Mouse (Mus musculus) liver, adult 2 months (tissue): Measurements from ENCODE around the gene Cntn4.

Experiments
- CTCF ChIP-seq: fragments of 200-500 bp; IDR thresholded peaks from 2 replicates; pipeline ENCODE4 v1.5.1; 2011; ENCODE audit warnings: low read depth, low read length, control low read depth
- POLR2A ChIP-seq: fragments of 200-500 bp; IDR thresholded peaks from 2 replicates; pipeline ENCODE4 v1.6.1; 2011; ENCODE audit warnings: low read length, control low read depth; ENCODE audit not compliant: insufficient read depth; ENCODE audit errors: extremely low read depth

DNA sequence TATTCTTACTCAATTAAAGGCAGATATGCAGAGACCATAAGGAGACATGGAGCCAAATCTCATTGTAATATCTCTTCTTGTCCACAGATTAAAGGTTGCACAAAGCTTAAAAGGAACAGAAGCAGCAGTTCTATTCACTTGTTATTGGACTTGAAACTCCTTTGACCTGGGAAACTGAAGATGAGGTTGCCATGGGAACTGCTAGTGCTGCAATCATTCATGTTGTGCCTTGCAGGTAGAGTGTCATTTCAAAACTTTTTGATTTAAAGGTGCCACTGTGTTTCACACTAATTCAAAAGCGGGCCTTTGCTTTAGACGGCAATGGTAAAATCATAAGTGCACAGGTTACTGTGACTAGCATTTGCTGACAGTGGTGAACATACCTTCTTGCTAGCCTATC lies 504.1 kb downstream of the Cntn4 start:
- no peak for TF ChIP-seq CTCF
- TF ChIP-seq POLR2A = no peak
